ENCODE assay signal across 8 mouse cellular contexts in the genomic region with DNA sequence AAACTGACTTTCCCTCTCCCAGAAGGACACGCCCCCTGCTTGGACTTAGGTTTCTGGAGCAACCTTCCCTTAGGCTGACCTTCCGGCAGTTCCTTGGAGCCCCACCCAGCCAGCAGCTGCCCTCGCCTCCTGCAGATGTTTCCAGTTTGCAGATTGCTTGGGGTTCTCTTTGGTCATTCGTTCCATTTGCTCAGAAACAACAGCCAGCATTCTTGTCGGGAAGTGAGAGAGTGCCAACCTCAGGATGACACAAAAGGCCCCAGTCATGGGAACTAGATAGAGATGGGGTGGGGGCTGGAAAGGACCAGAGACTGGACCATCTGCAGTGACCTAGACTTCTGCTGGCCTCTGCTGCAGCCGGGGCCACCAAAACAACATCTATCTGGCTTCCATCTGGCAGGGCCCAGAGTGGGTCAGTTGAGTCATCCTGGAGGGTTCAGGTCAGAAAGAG. TPM values are rescaled to one million over a fixed set of nuclear protein-coding genes. Genes with fewer than 3 reads are reported as not detected.
DNase-seq lines count a peak whose midpoint lies in the region; ATAC-seq and TF ChIP-seq lines count a peak whose summit lies in the region.

No protein-coding gene starts in this region.

- 78% methylated on average over 6 of the region's 6 CpGs for WGBS in forebrain, postnatal 0 days

- no peak for ATAC-seq in forebrain, postnatal 0 days

- TF ChIP-seq CTCF in forebrain, postnatal 0 days (IDR thresholded peaks at IDR 0.05; ENCODE audit: low read depth) = no peak

- no peak for TF ChIP-seq POLR2A in myocyte (IDR thresholded peaks at IDR 0.05; ENCODE audit: insufficient read length, low read depth)

- no peaks in the 10 kb centered on the region for H3K4me1 ChIP-seq in forebrain, postnatal 0 days (ENCODE audit: insufficient read depth)

- H3K4me3 ChIP-seq in myocyte = no peak overlapping the region
- H3K4me3 ChIP-seq in forebrain, postnatal 0 days (ENCODE audit: low read depth, low read length) = no peak overlapping the region

- no peak overlapping the region for H3K9ac ChIP-seq in forebrain, postnatal 0 days

- no peaks in the 10 kb centered on the region for H3K9me3 ChIP-seq in forebrain, postnatal 0 days (ENCODE audit: low read length)

- H3K27me3 ChIP-seq in myocyte (ENCODE audit: control insufficient read depth, insufficient read depth, insufficient read length) = no peaks in the 10 kb centered on the region
- no peaks in the 10 kb centered on the region for H3K27me3 ChIP-seq in forebrain, postnatal 0 days (ENCODE audit: insufficient read depth, low read length)

- no peaks in the 10 kb centered on the region for H3K36me3 ChIP-seq in myocyte (ENCODE audit: control insufficient read depth, insufficient read depth)
- H3K36me3 ChIP-seq in forebrain, postnatal 0 days (ENCODE audit: insufficient read depth) = no peaks in the 10 kb centered on the region

- DNase-seq in layer of hippocampus, adult 9-11 months = peak; percentile 84
- DNase-seq in layer of hippocampus, adult 9-10 months (ENCODE audit: low spot score) = no peak
- peak; percentile 78 for DNase-seq in ZHBTc4 (ENCODE audit: low read depth, low spot score)
- DNase-seq in gastrocnemius, postnatal 4 days (ENCODE audit: low spot score in 2 of 2) = peak; percentile 30 to 60
- peak; percentile 40 for DNase-seq in kidney, postnatal 14 days
- DNase-seq in right cerebral cortex, postnatal 36 days (ENCODE audit: low spot score in 2 of 2) = no peak
- DNase-seq in forebrain, postnatal 0 days = no peak

- no peak overlapping the region for H3ac ChIP-seq in myocyte (ENCODE audit: control insufficient read depth, insufficient read length)

- peak overlapping the region; percentile 55 for H3K4me2 ChIP-seq in myocyte (ENCODE audit: low read depth)
- H3K4me2 ChIP-seq in forebrain, postnatal 0 days (ENCODE audit: low read depth) = no peak overlapping the region

- H3K79me2 ChIP-seq in myocyte (ENCODE audit: control insufficient read depth, insufficient read depth) = no peaks in the 10 kb centered on the region

- H3K27ac ChIP-seq in forebrain, postnatal 0 days (ENCODE audit: low read depth, low read length) = no peak overlapping the region

TF ChIP-seq in myocyte, 11 proteins besides CTCF, POLR2A, EP300 and RAD21:
- no peak for TF ChIP-seq MYOG (IDR thresholded peaks at IDR 0.05; ENCODE audit: control insufficient read depth in 1 of 3, insufficient read depth in 1 of 3, insufficient read length in 2 of 3, low read depth in 2 of 3)
- TF ChIP-seq POLR2AphosphoS2 (IDR thresholded peaks at IDR 0.05; ENCODE audit: insufficient read length, low read depth) = no peak
- no peak for TF ChIP-seq USF1 (IDR thresholded peaks at IDR 0.05; ENCODE audit: low read depth)
- no peak for TF ChIP-seq TCF3 (IDR thresholded peaks at IDR 0.05; ENCODE audit: insufficient read length, low read depth)
- no peak for TF ChIP-seq MYOD1 (IDR thresholded peaks at IDR 0.05; ENCODE audit: control insufficient read depth in 1 of 3, insufficient read length in 2 of 3, low read depth in 2 of 3)
- TF ChIP-seq TCF12 (IDR thresholded peaks at IDR 0.05; ENCODE audit: insufficient read depth, poor library complexity, severe bottlenecking) = no peak
- TF ChIP-seq CEBPB (IDR thresholded peaks at IDR 0.05; ENCODE audit: insufficient read depth, poor library complexity, severe bottlenecking) = no peak
- no peak for TF ChIP-seq REST (IDR thresholded peaks at IDR 0.05; ENCODE audit: insufficient read depth, insufficient read length)
- no peak for TF ChIP-seq MAX (IDR thresholded peaks at IDR 0.05; ENCODE audit: low read depth)
- TF ChIP-seq E2F4 (IDR thresholded peaks at IDR 0.05; ENCODE audit: insufficient read depth) = no peak
- no peak for TF ChIP-seq SRF (IDR thresholded peaks at IDR 0.05; ENCODE audit: control insufficient read depth, insufficient read length, low read depth)

RNA-seq across cellular contexts. Expression of gene Tmigd3, which starts 23.3 kb away (rescaled TPM):
- not detected for total RNA-seq in gastrocnemius, postnatal 4 days (2021)
- 0.48 TPM for polyA plus RNA-seq in myocyte (2012; fragmentation: generic; extraction: Trizol)
- 1.4 TPM in 1 of 2 replicates, not detected in the other for total RNA-seq in forebrain, postnatal 0 days (2014; rRNA removed)
- polyA plus RNA-seq in forebrain, postnatal 0 days (2015; fragmentation: Nextera tagmentation; extraction: Ambion mirVana) = 0.21 TPM in 1 of 2 replicates, not detected in the other

RNA-seq across cellular contexts. Expression of gene Adora3, which starts 23.3 kb away (rescaled TPM):
- total RNA-seq in gastrocnemius, postnatal 4 days (2021) = 1 to 10 TPM in 1 of 2 experiments, under 1 TPM in 1; 0.64 to 1.1 TPM
- polyA plus RNA-seq in myocyte (2012; fragmentation: generic; extraction: Trizol) = not detected
- 0.14 and 0.23 TPM in 2 replicates for total RNA-seq in forebrain, postnatal 0 days (2014; rRNA removed)
- 0.31 and 0.35 TPM in 2 replicates for polyA plus RNA-seq in forebrain, postnatal 0 days (2015; fragmentation: Nextera tagmentation; extraction: Ambion mirVana)

RNA-seq across cellular contexts. Expression of gene I830077J02Rik, which starts 38.5 kb away (rescaled TPM):
- under 1 TPM; 0.65 to 0.71 TPM for total RNA-seq in gastrocnemius, postnatal 4 days (2021)
- polyA plus RNA-seq in myocyte (2012; fragmentation: generic; extraction: Trizol) = 0.07 TPM
- 0.19 and 0.23 TPM in 2 replicates for total RNA-seq in forebrain, postnatal 0 days (2014; rRNA removed)
- 0.22 and 0.35 TPM in 2 replicates for polyA plus RNA-seq in forebrain, postnatal 0 days (2015; fragmentation: Nextera tagmentation; extraction: Ambion mirVana)

Comparison
In these comparisons a context has a peak if more than half of its experiments do, and no peak if none do; other contexts are left out.
1. DNase-seq: peak in layer of hippocampus, adult 9-11 months (single experiment), ZHBTc4 (single experiment), gastrocnemius, postnatal 4 days (2 of 2) and kidney, postnatal 14 days (single experiment); none in layer of hippocampus, adult 9-10 months (single experiment), right cerebral cortex, postnatal 36 days (0 of 2) and forebrain, postnatal 0 days (single experiment).